Mouse (Mus musculus) hindbrain, embryonic 11.5 days (tissue): ENCODE results near the gene Slc17a6. TPM values are rescaled to one million over a fixed set of nuclear protein-coding genes. Genes with fewer than 3 reads are reported as not detected.

Source experiments
- ATAC-seq: fragments of 200-750 bp; cut with Nextera tagmentation; 2 replicates; pipeline ENCODE4 v1.8.0; 2017; ENCODE audit warnings: mild to moderate bottlenecking, moderate TSS enrichment, moderate library complexity; ENCODE audit not compliant: low FRiP score
- DNase-seq: peaks from one replicate; pipeline ENCODE4 v3.0.0-alpha.2; 2015; ENCODE audit warnings: low spot score
- H3K27ac ChIP-seq: fragments of 300-500 bp; sonication (generic); 2 replicates; pipeline ENCODE4 v1.5.1; 2014; ENCODE audit warnings: mild to moderate bottlenecking, low read depth, low read length
- H3K27me3 ChIP-seq: fragments of 300-500 bp; sonication (generic); 2 replicates; pipeline ENCODE4 v1.6.1; 2014; ENCODE audit warnings: mild to moderate bottlenecking, low read length, moderate library complexity, mixed read lengths; ENCODE audit not compliant: control insufficient read depth, insufficient read depth
- H3K36me3 ChIP-seq: fragments of 300-500 bp; sonication (generic); 2 replicates; pipeline ENCODE4 v1.6.1; 2014; ENCODE audit warnings: mild to moderate bottlenecking, low read length, moderate library complexity, mixed read lengths; ENCODE audit not compliant: control insufficient read depth, insufficient read depth
- H3K4me1 ChIP-seq: fragments of 300-500 bp; sonication (generic); replicated peaks from 2 replicates; pipeline ENCODE4 v1.6.1; 2014; ENCODE audit warnings: low read length, mixed read lengths; ENCODE audit not compliant: control insufficient read depth, insufficient read depth
- H3K4me2 ChIP-seq: fragments of 300-500 bp; sonication (generic); replicated peaks from 2 replicates; pipeline ENCODE4 v1.6.1; 2014; ENCODE audit warnings: mild to moderate bottlenecking, low read depth, low read length
- H3K4me3 ChIP-seq: fragments of 300-500 bp; sonication (generic); 2 replicates; pipeline ENCODE4 v1.5.1; 2014; ENCODE audit warnings: low read depth, low read length
- H3K9ac ChIP-seq: fragments of 300-500 bp; sonication (generic); 2 replicates; pipeline ENCODE4 v1.6.1; 2014; ENCODE audit warnings: low read depth, low read length
- H3K9me3 ChIP-seq: fragments of 300-500 bp; sonication (generic); 2 replicates; pipeline ENCODE4 v1.6.1; 2016; ENCODE audit warnings: low read length; ENCODE audit not compliant: control insufficient read depth
- WGBS: fragments of 180-500 bp; shearing (Covaris S2); extraction: QIAGEN DNeasy Blood & Tissue Kit; methylation state at CpG from one replicate; pipeline ENCODE4 v1.1.7; 2014; 5-methylcytosine and 5-hydroxymethylcytosine counted together
- polyA plus RNA-seq: library from polyadenylated mRNA; unstranded; fragments of >200 nt; fragmentation: Nextera tagmentation; extraction: Ambion mirVana; gene quantifications from 2 replicates; pipeline ENCODE4 v1.2.1, GENCODE M21; 2014

Gene Slc17a6
- polyA plus RNA-seq, result 33.2 and 34.9 TPM in 2 replicates

- DNase-seq (peak; percentile 85), ATAC-seq (peak; percentile 28)
- under 1% methylated on average over 23 of the region's 23 CpGs for WGBS
- Histone ChIP-seq H3K36me3 (no peaks in the 10 kb centered on the region), H3K27ac (peak within 1 kb of the TSS; percentile 64), H3K9ac (peak within 1 kb of the TSS; percentile 42), H3K4me3 (peak within 1 kb of the TSS; percentile 24), H3K9me3 (no peaks in the 10 kb centered on the region), H3K4me2 (peak within 1 kb of the TSS; percentile 8), H3K27me3 (peaks cover 45% of the 10 kb centered on the region), H3K4me1 (0 out of 2 replicates have a peak, but pooled peaks cover 3% of the 10 kb centered on the region)
These were observed at the start of gene Slc17a6 for GRCm38 (mm10) chr7:51621694-51622145. Gene Slc17a6, plus strand, starts transcription at chr7:51622006.

GRCm38 (mm10) chr7:51600021-51600420, 21.8 kb upstream of the Slc17a6 start:
- DNase-seq, result no peak
- H3K27ac ChIP-seq, result no peak overlapping the region
- no peak overlapping the region for H3K4me2 ChIP-seq
- H3K9me3 ChIP-seq, result no peaks in the 10 kb centered on the region
- no peak overlapping the region for H3K4me3 ChIP-seq
- 87% methylated on average over 4 of the region's 4 CpGs for WGBS
- H3K9ac ChIP-seq, result no peak overlapping the region
- H3K36me3 ChIP-seq, result no peaks in the 10 kb centered on the region
- no peak for ATAC-seq
- no peaks in the 10 kb centered on the region for H3K27me3 ChIP-seq
- no peaks in the 10 kb centered on the region for H3K4me1 ChIP-seq

- H3K27ac ChIP-seq, result no peak overlapping the region
- no peaks in the 10 kb centered on the region for H3K27me3 ChIP-seq
- ATAC-seq, result no peak
- no peak for DNase-seq
- H3K4me1 ChIP-seq, result no peaks in the 10 kb centered on the region
- no peak overlapping the region for H3K4me3 ChIP-seq
- no peaks in the 10 kb centered on the region for H3K36me3 ChIP-seq
- H3K4me2 ChIP-seq, result no peak overlapping the region
- WGBS, result 94% methylated on average over 12 of the region's 12 CpGs
- H3K9me3 ChIP-seq, result no peaks in the 10 kb centered on the region
- H3K9ac ChIP-seq, result no peak overlapping the region
These were observed 18.1 kb upstream of the Slc17a6 start for GRCm38 (mm10) chr7:51603741-51604140.

GRCm38 (mm10) chr7:51614404-51614803, 7.4 kb upstream of the Slc17a6 start:
- peak; percentile 55 for DNase-seq
- no peaks in the 10 kb centered on the region for H3K36me3 ChIP-seq
- 47% methylated on average over 5 of the region's 5 CpGs for WGBS

GRCm38 (mm10) chr7:51617941-51618340, 3.9 kb upstream of the Slc17a6 start:
- H3K4me1 ChIP-seq, result no peaks in the 10 kb centered on the region
- H3K27me3 ChIP-seq, result peaks cover 16% of the 10 kb centered on the region
- H3K27ac ChIP-seq, result no peak overlapping the region
- ATAC-seq (no peak), DNase-seq (peak; percentile 43)
- no peak overlapping the region for H3K9ac ChIP-seq
- no peaks in the 10 kb centered on the region for H3K36me3 ChIP-seq
- H3K4me2 ChIP-seq, result no peak overlapping the region
- no peaks in the 10 kb centered on the region for H3K9me3 ChIP-seq
- H3K4me3 ChIP-seq, result no peak overlapping the region

More at GRCm38 (mm10) chr7:51614404-51614803, 7.4 kb upstream of the Slc17a6 start:
- Histone ChIP-seq H3K4me2 (no peak overlapping the region), H3K4me3 (no peak overlapping the region), H3K27me3 (no peaks in the 10 kb centered on the region), H3K27ac (no peak overlapping the region), H3K4me1 (no peaks in the 10 kb centered on the region), H3K9ac (no peak overlapping the region), H3K9me3 (no peaks in the 10 kb centered on the region)
- no peak for ATAC-seq

- 26% methylated on average over 2 of the region's 2 CpGs for WGBS
- Histone ChIP-seq H3K4me3 (no peak overlapping the region), H3K27ac (no peak overlapping the region)
These were observed 3.4 kb upstream of the Slc17a6 start for GRCm38 (mm10) chr7:51618412-51618811.

GRCm38 (mm10) chr7:51619977-51620376, 1.8 kb upstream of the Slc17a6 start:
- WGBS, result 50% methylated on average over 1 of the region's 1 CpGs
- no peak for DNase-seq

More at GRCm38 (mm10) chr7:51618412-51618811, 3.4 kb upstream of the Slc17a6 start:
- Histone ChIP-seq H3K4me1 (no peaks in the 10 kb centered on the region), H3K36me3 (no peaks in the 10 kb centered on the region), H3K4me2 (no peak overlapping the region), H3K9ac (no peak overlapping the region), H3K9me3 (no peaks in the 10 kb centered on the region), H3K27me3 (peaks cover 16% of the 10 kb centered on the region)
- ATAC-seq, result no peak
- no peak for DNase-seq

GRCm38 (mm10) chr7:51622196-51622595, 390 bp downstream of the Slc17a6 start:
- ATAC-seq (no peak), DNase-seq (no peak)
- under 1% methylated on average over 18 of the region's 18 CpGs for WGBS

More at GRCm38 (mm10) chr7:51619977-51620376, 1.8 kb upstream of the Slc17a6 start:
- no peaks in the 10 kb centered on the region for H3K9me3 ChIP-seq
- H3K4me1 ChIP-seq, result no peaks in the 10 kb centered on the region
- H3K4me3 ChIP-seq, result no peak overlapping the region
- H3K27me3 ChIP-seq, result peaks cover 31% of the 10 kb centered on the region
- no peak for ATAC-seq
- no peak overlapping the region for H3K9ac ChIP-seq
- H3K27ac ChIP-seq, result no peak overlapping the region
- no peak overlapping the region for H3K4me2 ChIP-seq
- H3K36me3 ChIP-seq, result no peaks in the 10 kb centered on the region

GRCm38 (mm10) chr7:51622666-51623065, 860 bp downstream of the Slc17a6 start:
- Histone ChIP-seq H3K9ac (peak overlapping the region; percentile 40), H3K36me3 (no peaks in the 10 kb centered on the region), H3K9me3 (no peaks in the 10 kb centered on the region), H3K27ac (peak overlapping the region; percentile 64), H3K4me1 (0 out of 2 replicates have a peak, but pooled peaks cover 3% of the 10 kb centered on the region), H3K27me3 (peaks cover 55% of the 10 kb centered on the region), H3K4me2 (no peak overlapping the region), H3K4me3 (peak overlapping the region; percentile 24)
- under 1% methylated on average over 5 of the region's 5 CpGs for WGBS
- no peak for ATAC-seq
- DNase-seq, result no peak

More at GRCm38 (mm10) chr7:51622196-51622595, 390 bp downstream of the Slc17a6 start:
- H3K4me2 ChIP-seq, result no peak overlapping the region
- H3K4me3 ChIP-seq, result peak overlapping the region; percentile 24
- H3K27ac ChIP-seq, result peak overlapping the region; percentile 64
- peak overlapping the region; percentile 40 for H3K9ac ChIP-seq
- peaks cover 50% of the 10 kb centered on the region for H3K27me3 ChIP-seq
- no peaks in the 10 kb centered on the region for H3K36me3 ChIP-seq
- H3K4me1 ChIP-seq, result 0 out of 2 replicates have a peak, but pooled peaks cover 3% of the 10 kb centered on the region
- no peaks in the 10 kb centered on the region for H3K9me3 ChIP-seq
